Mouse (Mus musculus) kidney, embryonic 14.5 days (tissue): ENCODE data around the gene Dstn. TPM values are rescaled to one million over a fixed set of nuclear protein-coding genes. Genes with fewer than 3 reads are reported as not detected.

Experiments used
- ATAC-seq: fragments of 200-750 bp; cut with Nextera tagmentation; 2 replicates; pipeline ENCODE4 v1.8.0; 2017; ENCODE audit warnings: moderate number of reproducible peaks, mild to moderate bottlenecking, moderate TSS enrichment, moderate library complexity; ENCODE audit not compliant: low FRiP score, low TSS enrichment
- H3K27ac ChIP-seq: fragments of 300-500 bp; sonication (generic); 2 replicates; pipeline ENCODE4 v1.5.1; 2014; ENCODE audit warnings: low read depth, mild to moderate bottlenecking, low read length, moderate library complexity, mixed read lengths
- H3K27me3 ChIP-seq: fragments of 300-500 bp; sonication (generic); 2 replicates; pipeline ENCODE4 v1.6.1; 2014; ENCODE audit warnings: mild to moderate bottlenecking, low read length; ENCODE audit not compliant: control insufficient read depth, insufficient read depth
- H3K36me3 ChIP-seq: fragments of 300-500 bp; sonication (generic); 2 replicates; pipeline ENCODE4 v1.6.1; 2014; ENCODE audit warnings: low read length, mixed read lengths; ENCODE audit not compliant: control insufficient read depth, insufficient read depth
- H3K4me1 ChIP-seq: fragments of 300-500 bp; sonication (generic); 2 replicates; pipeline ENCODE4 v1.6.1; 2014; ENCODE audit warnings: low read length, mixed read lengths; ENCODE audit not compliant: control insufficient read depth, insufficient read depth
- H3K4me2 ChIP-seq: fragments of 300-500 bp; sonication (generic); replicated peaks from 2 replicates; pipeline ENCODE4 v1.6.1; 2014; ENCODE audit warnings: low read depth, mild to moderate bottlenecking, low read length
- H3K4me3 ChIP-seq: fragments of 300-500 bp; sonication (generic); 2 replicates; pipeline ENCODE4 v1.5.1; 2014; ENCODE audit warnings: mild to moderate bottlenecking, low read length
- H3K9ac ChIP-seq: fragments of 300-500 bp; sonication (generic); 2 replicates; pipeline ENCODE4 v1.6.1; 2014; ENCODE audit warnings: low read depth, mild to moderate bottlenecking, low read length, moderate library complexity
- H3K9me3 ChIP-seq: fragments of 300-500 bp; sonication (generic); 2 replicates; pipeline ENCODE4 v1.6.1; 2016; ENCODE audit warnings: low read length; ENCODE audit not compliant: control insufficient read depth
- WGBS: fragments of 180-500 bp; shearing (Covaris S2); extraction: QIAGEN DNeasy Blood & Tissue Kit; methylation state at CpG from one replicate; pipeline ENCODE4 v1.1.7; 2014; 5-methylcytosine and 5-hydroxymethylcytosine counted together
- polyA plus RNA-seq: library from polyadenylated mRNA; unstranded; fragments of >200 nt; fragmentation: Nextera tagmentation; extraction: Ambion mirVana; gene quantifications from 2 replicates; pipeline ENCODE4 v1.2.1, GENCODE M21; 2014

Dstn gene
- polyA plus RNA-seq, 1 experiment from 2014 or later: 404 TPM

- Histone ChIP-seq H3K4me3 (no peak overlapping the region), H3K36me3 (no peaks in the 10 kb centered on the region), H3K27me3 (no peaks in the 10 kb centered on the region), H3K27ac (peak overlapping the region; percentile 10; the same call in 1 of the 2 replicates), H3K4me1 (no peaks in the 10 kb centered on the region), H3K4me2 (no peak overlapping the region), H3K9ac (no peak overlapping the region), H3K9me3 (no peaks in the 10 kb centered on the region)
- ATAC-seq: no peak
- 84% methylated on average over 15 of the region's 15 CpGs for WGBS
These were observed 25.8 kb upstream of the Dstn start for GRCm38 (mm10) chr2:143889131-143889859.

- peak; percentile 79 for ATAC-seq
- WGBS: 52% methylated on average over 12 of the region's 12 CpGs
- Histone ChIP-seq H3K27ac (peak overlapping the region; percentile 10; the same call in 1 of the 2 replicates), H3K4me3 (no peak overlapping the region), H3K9me3 (no peaks in the 10 kb centered on the region), H3K4me2 (no peak overlapping the region), H3K9ac (no peak overlapping the region), H3K27me3 (no peaks in the 10 kb centered on the region), H3K36me3 (no peaks in the 10 kb centered on the region), H3K4me1 (no peaks in the 10 kb centered on the region)
These were observed 25.2 kb upstream of the Dstn start for GRCm38 (mm10) chr2:143889860-143890433.

- no peak overlapping the region for H3K4me3 ChIP-seq
These were observed 23.6 kb upstream of the Dstn start for GRCm38 (mm10) chr2:143891302-143892048.

GRCm38 (mm10) chr2:143899470-143900220 is 15.5 kb upstream of the Dstn start:
- Histone ChIP-seq H3K36me3 (no peaks in the 10 kb centered on the region), H3K27ac (no peak overlapping the region), H3K4me3 (no peak overlapping the region), H3K9me3 (no peaks in the 10 kb centered on the region), H3K27me3 (no peaks in the 10 kb centered on the region), H3K9ac (no peak overlapping the region), H3K4me2 (no peak overlapping the region), H3K4me1 (no peaks in the 10 kb centered on the region)
- WGBS: 86% methylated on average over 9 of the region's 9 CpGs
- no peak for ATAC-seq

More at GRCm38 (mm10) chr2:143891302-143892048, 23.6 kb upstream of the Dstn start:
- Histone ChIP-seq H3K9ac (no peak overlapping the region), H3K4me1 (no peaks in the 10 kb centered on the region), H3K27me3 (no peaks in the 10 kb centered on the region), H3K36me3 (no peaks in the 10 kb centered on the region), H3K27ac (no peak overlapping the region), H3K9me3 (no peaks in the 10 kb centered on the region), H3K4me2 (no peak overlapping the region)
- ATAC-seq: no peak
- 86% methylated on average over 10 of the region's 10 CpGs for WGBS

- no peak for ATAC-seq
- no peak overlapping the region for H3K27ac ChIP-seq
- WGBS: 72% methylated on average over 5 of the region's 5 CpGs
- H3K9me3 ChIP-seq: no peaks in the 10 kb centered on the region
- no peak overlapping the region for H3K9ac ChIP-seq
- H3K27me3 ChIP-seq: no peaks in the 10 kb centered on the region
- H3K4me1 ChIP-seq: no peaks in the 10 kb centered on the region
- H3K36me3 ChIP-seq: no peaks in the 10 kb centered on the region
- no peak overlapping the region for H3K4me2 ChIP-seq
- no peak overlapping the region for H3K4me3 ChIP-seq
These were observed 14.2 kb upstream of the Dstn start for GRCm38 (mm10) chr2:143900821-143901351.

- no peaks in the 10 kb centered on the region for H3K9me3 ChIP-seq
- no peaks in the 10 kb centered on the region for H3K27me3 ChIP-seq
- no peak overlapping the region for H3K27ac ChIP-seq
- H3K36me3 ChIP-seq: no peaks in the 10 kb centered on the region
- H3K4me3 ChIP-seq: no peak overlapping the region
- 65% methylated on average over 9 of the region's 9 CpGs for WGBS
- ATAC-seq: no peak
- no peak overlapping the region for H3K4me2 ChIP-seq
- no peaks in the 10 kb centered on the region for H3K4me1 ChIP-seq
- no peak overlapping the region for H3K9ac ChIP-seq
These were observed 11.6 kb upstream of the Dstn start for GRCm38 (mm10) chr2:143903376-143904045.

GRCm38 (mm10) chr2:143904896-143905295 is 10.2 kb upstream of the Dstn start:
- WGBS: 79% methylated on average over 5 of the region's 5 CpGs
- H3K27me3 ChIP-seq: no peaks in the 10 kb centered on the region
- H3K27ac ChIP-seq: no peak overlapping the region
- no peak overlapping the region for H3K4me3 ChIP-seq
- H3K4me1 ChIP-seq: no peaks in the 10 kb centered on the region
- ATAC-seq: no peak
- H3K4me2 ChIP-seq: no peak overlapping the region
- no peaks in the 10 kb centered on the region for H3K9me3 ChIP-seq
- no peak overlapping the region for H3K9ac ChIP-seq
- H3K36me3 ChIP-seq: no peaks in the 10 kb centered on the region

- no peaks in the 10 kb centered on the region for H3K9me3 ChIP-seq
- H3K9ac ChIP-seq: no peak overlapping the region
- H3K4me3 ChIP-seq: no peak overlapping the region
- no peaks in the 10 kb centered on the region for H3K27me3 ChIP-seq
- WGBS: 79% methylated on average over 2 of the region's 2 CpGs
- no peak overlapping the region for H3K27ac ChIP-seq
- H3K36me3 ChIP-seq: no peaks in the 10 kb centered on the region
- H3K4me2 ChIP-seq: no peak overlapping the region
- ATAC-seq: no peak
- no peaks in the 10 kb centered on the region for H3K4me1 ChIP-seq
These were observed 5.9 kb upstream of the Dstn start for GRCm38 (mm10) chr2:143909230-143909629.
